Mouse (Mus musculus) lung, postnatal 0 days (tissue): Measurements from ENCODE around the gene Rab34.

Source experiments
- CTCF ChIP-seq: IDR thresholded peaks from 2 replicates; pipeline ENCODE4 v1.5.1; 2016; ENCODE audit warnings: antibody characterized with exemption, mild to moderate bottlenecking
- EP300 ChIP-seq: IDR thresholded peaks from 2 replicates; pipeline ENCODE4 v1.6.1; 2016; ENCODE audit warnings: antibody characterized with exemption, mild to moderate bottlenecking, control low read depth

GRCm38 (mm10) chr11:78181830-78182357 is 6.3 kb upstream of the Rab34 start:
- TF ChIP-seq CTCF = no peak
- no peak for TF ChIP-seq EP300
